Mouse (Mus musculus) neural tube, embryonic 12.5 days (tissue): ENCODE measurements around the gene Fgfr2. TPM values are rescaled to one million over a fixed set of nuclear protein-coding genes. Genes with fewer than 3 reads are reported as not detected.

Experiments used
- ATAC-seq: fragments of 200-750 bp; cut with Nextera tagmentation; 2 replicates; pipeline ENCODE4 v1.8.0; 2017; ENCODE audit warnings: low read depth, mild to moderate bottlenecking, moderate TSS enrichment, moderate library complexity; ENCODE audit not compliant: low FRiP score
- H3K27ac ChIP-seq: fragments of 300-500 bp; sonication (generic); 2 replicates; pipeline ENCODE4 v1.5.1; 2016
- H3K27me3 ChIP-seq: fragments of 300-500 bp; sonication (generic); replicated peaks from 2 replicates; pipeline ENCODE4 v1.6.1; 2016; ENCODE audit warnings: mild to moderate bottlenecking
- H3K36me3 ChIP-seq: fragments of 300-500 bp; sonication (generic); 2 replicates; pipeline ENCODE4 v1.6.1; 2016; ENCODE audit warnings: mild to moderate bottlenecking
- H3K4me1 ChIP-seq: fragments of 300-500 bp; sonication (generic); 2 replicates; pipeline ENCODE4 v1.6.1; 2016
- H3K4me2 ChIP-seq: fragments of 300-500 bp; sonication (generic); replicated peaks from 2 replicates; pipeline ENCODE4 v1.6.1; 2016; ENCODE audit warnings: mild to moderate bottlenecking
- H3K4me3 ChIP-seq: fragments of 300-500 bp; sonication (generic); 2 replicates; pipeline ENCODE4 v1.5.1; 2016
- H3K9ac ChIP-seq: fragments of 300-500 bp; sonication (generic); 2 replicates; pipeline ENCODE4 v1.6.1; 2016; ENCODE audit warnings: mild to moderate bottlenecking
- H3K9me3 ChIP-seq: fragments of 300-500 bp; sonication (generic); 2 replicates; pipeline ENCODE4 v1.6.1; 2016; ENCODE audit warnings: mild to moderate bottlenecking
- WGBS: fragments of 180-500 bp; shearing (Covaris S2); methylation state at CpG from one replicate; pipeline ENCODE4 v1.1.7; 2016; 5-methylcytosine and 5-hydroxymethylcytosine counted together
- polyA plus RNA-seq: library from polyadenylated mRNA; unstranded; fragments of >200 nt; fragmentation: Nextera tagmentation; extraction: Ambion mirVana; gene quantifications from 2 replicates; pipeline ENCODE4 v1.2.1, GENCODE M21; 2016

The Fgfr2 gene
- polyA plus RNA-seq, 1 experiment from 2014 or later = 65.0 TPM

DNA sequence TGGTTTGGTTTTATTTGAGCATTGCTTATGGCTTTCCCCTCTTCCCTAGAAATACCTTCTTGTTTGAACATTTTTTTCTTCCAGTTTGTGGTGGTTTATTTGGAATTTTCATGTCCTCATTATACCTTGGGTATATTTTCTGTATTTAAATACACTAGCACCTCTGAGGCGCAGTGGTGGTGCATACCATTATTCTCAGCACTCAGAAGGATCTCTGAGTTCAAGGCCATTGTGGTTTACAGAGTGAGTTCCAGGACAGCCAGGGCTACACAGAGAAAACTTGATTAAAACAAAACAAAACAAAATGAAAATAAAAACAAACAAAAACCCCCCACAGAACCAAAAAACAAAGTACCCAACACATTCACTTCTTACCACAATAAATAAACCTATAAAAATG is 189.8 kb downstream of the Fgfr2 start:
- H3K4me1 ChIP-seq = peaks cover 10% of the 10 kb centered on the region
- 91% methylated on average over 1 of the region's 1 CpGs for WGBS
- H3K9ac ChIP-seq = no peak overlapping the region
- no peak overlapping the region for H3K27ac ChIP-seq
- H3K4me2 ChIP-seq = no peak overlapping the region
- no peaks in the 10 kb centered on the region for H3K27me3 ChIP-seq
- ATAC-seq = no peak
- no peak overlapping the region for H3K4me3 ChIP-seq
- no peaks in the 10 kb centered on the region for H3K36me3 ChIP-seq
- H3K9me3 ChIP-seq = no peaks in the 10 kb centered on the region

DNA sequence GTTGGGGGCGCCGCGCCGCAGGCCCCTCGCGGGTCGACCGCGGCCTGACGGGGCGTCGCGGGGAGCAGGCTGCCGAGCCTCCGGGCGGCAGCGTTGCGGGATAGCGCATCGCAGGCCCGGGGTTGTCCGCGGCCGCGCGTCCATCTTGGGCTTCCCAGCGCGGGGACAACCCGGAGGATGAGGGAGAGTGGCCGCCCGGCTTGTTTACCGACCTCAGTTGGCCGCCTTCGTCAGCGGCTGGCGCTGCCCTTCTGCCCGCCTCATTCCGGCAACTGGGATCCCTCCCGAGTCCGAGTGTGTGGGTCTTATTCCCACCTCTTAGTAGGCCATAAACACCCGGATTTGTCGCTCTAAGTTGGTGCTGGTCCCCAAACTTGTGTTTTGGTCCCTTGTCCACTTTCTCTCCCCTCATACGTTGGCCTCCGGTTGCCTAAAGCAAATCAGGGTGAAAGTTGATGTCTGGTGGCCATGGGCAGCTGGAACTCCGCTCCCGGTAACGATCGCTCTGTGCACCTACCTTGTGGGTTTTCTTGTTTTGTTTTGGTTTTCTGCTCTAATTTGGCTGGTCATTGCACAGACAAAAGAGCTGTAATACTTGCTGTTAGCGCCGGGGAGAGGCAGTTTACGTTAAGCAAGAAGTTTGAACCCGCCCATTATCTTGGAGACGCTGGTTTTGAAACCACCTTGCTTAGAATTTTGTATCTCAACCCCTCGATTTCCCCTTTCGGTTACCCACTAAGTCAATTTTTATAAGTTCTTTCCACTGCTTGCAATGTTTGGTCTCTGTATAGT is 191.4 kb downstream of the Fgfr2 start:
- ATAC-seq = no peak
- WGBS = under 1% methylated on average over 55 of the region's 55 CpGs
- peak overlapping the region; percentile 97 for H3K9ac ChIP-seq
- no peaks in the 10 kb centered on the region for H3K36me3 ChIP-seq
- H3K27me3 ChIP-seq = no peaks in the 10 kb centered on the region
- H3K4me1 ChIP-seq = peaks cover 10% of the 10 kb centered on the region
- H3K4me2 ChIP-seq = peak overlapping the region; percentile 82
- H3K4me3 ChIP-seq = peak overlapping the region; percentile 96
- peak overlapping the region; percentile 97 for H3K27ac ChIP-seq
- no peaks in the 10 kb centered on the region for H3K9me3 ChIP-seq

DNA sequence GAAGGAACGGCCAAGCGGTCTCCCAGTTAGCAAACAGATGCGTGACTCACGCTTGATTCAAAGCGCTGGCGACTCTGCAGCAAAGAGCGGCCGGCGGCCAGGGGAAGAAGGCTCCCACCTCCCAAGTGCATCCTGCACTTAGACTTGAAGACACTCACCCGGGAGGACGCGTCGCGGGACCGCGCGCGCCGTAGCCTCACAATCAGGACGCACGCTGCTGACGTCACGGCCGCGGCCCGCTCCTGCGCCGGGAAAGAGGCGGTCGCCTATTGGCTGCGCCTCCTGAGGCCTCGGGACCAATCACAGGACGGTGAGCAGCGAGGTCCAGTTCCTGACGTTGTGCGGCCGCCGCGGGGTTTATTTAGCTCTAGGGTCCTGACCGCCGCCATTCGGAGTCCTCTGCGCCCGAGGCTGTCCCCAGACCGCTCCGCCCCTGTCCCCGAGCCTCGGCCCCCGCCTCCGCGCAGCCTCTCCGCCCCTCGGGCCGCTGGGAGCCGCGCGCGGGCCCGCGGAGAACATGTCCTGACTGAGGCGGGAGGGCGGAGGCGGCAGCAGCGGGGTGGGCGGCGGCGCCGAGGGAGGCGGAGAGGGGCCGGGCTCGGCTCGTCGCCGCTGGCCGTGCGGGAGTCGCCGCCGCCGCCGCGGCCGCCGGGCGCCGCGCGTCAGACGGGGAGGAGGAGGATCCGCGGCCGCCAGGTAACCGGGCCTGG is 192.1 kb downstream of the Fgfr2 start, which contains the start of gene Zranb1:
Gene Zranb1 (plus strand): TSS at position 293 of the 710 bp plus-strand sequence.
- Histone ChIP-seq H3K27ac (peak within 1 kb of the TSS; percentile 97), H3K9ac (peak within 1 kb of the TSS; percentile 97), H3K9me3 (no peaks in the 10 kb centered on the region), H3K4me1 (peaks cover 10% of the 10 kb centered on the region), H3K4me3 (peak within 1 kb of the TSS; percentile 96), H3K4me2 (peak within 1 kb of the TSS; percentile 82), H3K36me3 (no peaks in the 10 kb centered on the region), H3K27me3 (no peaks in the 10 kb centered on the region)
- peak; percentile 99 for ATAC-seq
- WGBS = under 1% methylated on average over 86 of the region's 93 CpGs

DNA sequence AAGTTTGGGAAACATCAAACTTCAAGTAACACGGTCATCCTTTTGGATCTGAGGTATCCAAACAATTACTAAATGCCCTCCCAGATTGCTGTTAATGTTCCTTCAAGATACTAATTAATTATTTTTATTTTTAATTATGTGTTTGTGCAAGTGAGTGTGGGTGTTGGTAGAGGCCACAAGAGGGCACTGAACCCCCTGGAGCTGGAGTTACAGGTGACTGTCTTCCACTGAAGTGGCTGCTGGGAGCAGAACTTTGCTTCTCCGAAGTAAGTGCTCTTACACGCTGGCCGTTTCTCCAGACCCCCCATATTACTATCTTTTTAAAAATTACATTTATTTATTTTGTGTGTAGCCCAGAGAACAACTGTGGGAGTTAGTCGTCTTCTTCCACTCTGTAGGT is 193.1 kb downstream of the Fgfr2 start:
- Histone ChIP-seq H3K9ac (peak overlapping the region; percentile 97; the same call in 1 of the 2 replicates), H3K27me3 (no peaks in the 10 kb centered on the region), H3K27ac (no peak overlapping the region), H3K9me3 (no peaks in the 10 kb centered on the region), H3K4me3 (peak overlapping the region; percentile 96), H3K36me3 (no peaks in the 10 kb centered on the region), H3K4me1 (peaks cover 10% of the 10 kb centered on the region), H3K4me2 (peak overlapping the region; percentile 82)
- ATAC-seq = no peak
- 93% methylated on average over 5 of the region's 5 CpGs for WGBS

DNA sequence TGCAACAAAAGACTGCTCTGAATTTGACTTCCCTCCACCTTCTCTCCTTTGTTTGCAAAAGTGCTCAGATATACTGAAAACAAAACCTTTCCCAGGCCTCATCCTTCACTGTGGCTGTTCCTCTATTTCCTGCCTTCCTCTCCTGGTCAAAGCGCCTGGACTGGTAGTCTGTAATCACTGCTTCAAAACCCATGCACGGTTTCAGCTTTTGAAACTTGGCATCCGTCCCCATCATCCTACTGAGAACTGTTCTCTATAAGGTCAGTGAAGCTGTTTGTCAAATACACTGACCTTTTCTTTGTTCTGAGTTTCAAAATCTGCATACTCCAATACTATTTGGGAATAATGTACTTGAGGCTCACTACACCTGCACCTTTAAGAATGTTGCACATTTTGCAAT is 195.9 kb downstream of the Fgfr2 start:
- Histone ChIP-seq H3K36me3 (no peaks in the 10 kb centered on the region), H3K27ac (no peak overlapping the region), H3K4me3 (no peak overlapping the region), H3K9me3 (no peaks in the 10 kb centered on the region), H3K9ac (no peak overlapping the region), H3K27me3 (no peaks in the 10 kb centered on the region), H3K4me1 (peaks cover 2% of the 10 kb centered on the region), H3K4me2 (no peak overlapping the region)
- ATAC-seq = no peak
- WGBS = 59% methylated on average over 3 of the region's 3 CpGs

DNA sequence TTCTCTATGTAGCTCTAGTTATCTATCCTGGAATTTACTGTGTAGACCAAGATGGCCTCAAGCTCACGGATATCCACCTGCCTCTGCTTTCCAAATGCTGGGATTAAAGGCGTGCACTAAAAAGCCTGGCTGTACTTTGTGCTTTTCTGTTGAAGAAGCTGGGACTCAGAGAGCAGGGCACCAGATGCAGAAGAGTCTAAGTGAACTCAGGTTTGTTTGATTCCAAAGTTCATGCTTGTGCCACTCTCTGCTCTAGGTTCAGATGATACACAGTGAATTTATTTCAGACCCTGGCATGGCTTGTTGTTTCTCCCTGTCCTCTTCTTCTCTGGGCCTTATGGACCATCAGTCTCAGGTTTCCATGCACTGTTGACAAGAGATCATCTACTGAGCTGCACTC is 197.9 kb downstream of the Fgfr2 start:
- Histone ChIP-seq H3K27ac (no peak overlapping the region), H3K9me3 (no peaks in the 10 kb centered on the region), H3K27me3 (no peaks in the 10 kb centered on the region), H3K4me3 (no peak overlapping the region), H3K9ac (no peak overlapping the region), H3K4me1 (no peaks in the 10 kb centered on the region; the same call in 1 of the 2 replicates), H3K36me3 (no peaks in the 10 kb centered on the region), H3K4me2 (no peak overlapping the region)
- WGBS = 77% methylated on average over 2 of the region's 2 CpGs
- ATAC-seq = no peak

DNA sequence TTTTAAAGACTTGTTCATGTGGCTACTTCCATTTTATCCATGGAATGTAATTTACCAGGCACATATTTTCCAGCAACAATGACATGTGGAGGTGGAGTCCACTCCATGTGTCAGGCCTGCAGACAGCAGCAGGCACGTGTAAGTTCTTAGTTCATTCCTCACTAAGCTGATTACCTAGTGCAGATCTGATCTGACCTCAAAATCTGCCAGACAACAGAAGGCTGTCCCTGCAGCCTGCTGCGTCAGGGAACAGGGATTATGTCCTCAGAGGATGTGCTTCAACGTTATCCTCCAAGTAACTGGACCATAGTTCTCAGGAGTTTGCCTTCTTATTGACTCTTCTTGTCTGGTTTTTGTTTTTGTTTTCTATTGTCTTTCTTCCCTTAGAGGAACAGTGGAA is 201.2 kb downstream of the Fgfr2 start:
- no peaks in the 10 kb centered on the region for H3K4me1 ChIP-seq
- H3K27ac ChIP-seq = no peak overlapping the region
- WGBS = 63% methylated on average over 3 of the region's 3 CpGs
- H3K36me3 ChIP-seq = no peaks in the 10 kb centered on the region
- H3K27me3 ChIP-seq = no peaks in the 10 kb centered on the region
- H3K4me3 ChIP-seq = no peak overlapping the region
- ATAC-seq = no peak
- no peak overlapping the region for H3K4me2 ChIP-seq
- no peak overlapping the region for H3K9ac ChIP-seq
- no peaks in the 10 kb centered on the region for H3K9me3 ChIP-seq

DNA sequence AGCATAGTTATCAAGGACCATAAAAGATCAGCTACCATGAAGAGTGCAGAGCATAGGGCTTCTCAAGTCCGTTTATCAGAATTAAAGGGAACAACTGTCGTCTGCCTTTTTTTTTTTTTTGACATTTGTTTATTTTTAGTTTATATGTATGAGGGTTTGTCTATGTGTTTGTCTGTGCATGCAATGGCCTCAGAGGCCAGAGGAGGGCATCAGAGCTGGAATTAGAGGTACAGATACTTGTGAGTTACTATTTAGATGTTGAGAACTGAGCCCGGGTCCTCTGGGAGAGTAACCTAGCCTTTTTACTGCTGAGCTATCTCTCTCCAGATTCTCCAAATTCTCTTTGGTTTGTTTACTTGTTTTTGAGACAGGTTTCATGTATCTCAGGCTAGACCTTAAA is 219.4 kb downstream of the Fgfr2 start:
- H3K4me2 ChIP-seq = no peak overlapping the region
- no peaks in the 10 kb centered on the region for H3K27me3 ChIP-seq
- H3K9me3 ChIP-seq = peaks cover 8% of the 10 kb centered on the region
- H3K27ac ChIP-seq = no peak overlapping the region
- no peaks in the 10 kb centered on the region for H3K36me3 ChIP-seq
- no peak overlapping the region for H3K9ac ChIP-seq
- no peak overlapping the region for H3K4me3 ChIP-seq
- no peak for ATAC-seq
- 87% methylated on average over 3 of the region's 3 CpGs for WGBS
- H3K4me1 ChIP-seq = no peaks in the 10 kb centered on the region

DNA sequence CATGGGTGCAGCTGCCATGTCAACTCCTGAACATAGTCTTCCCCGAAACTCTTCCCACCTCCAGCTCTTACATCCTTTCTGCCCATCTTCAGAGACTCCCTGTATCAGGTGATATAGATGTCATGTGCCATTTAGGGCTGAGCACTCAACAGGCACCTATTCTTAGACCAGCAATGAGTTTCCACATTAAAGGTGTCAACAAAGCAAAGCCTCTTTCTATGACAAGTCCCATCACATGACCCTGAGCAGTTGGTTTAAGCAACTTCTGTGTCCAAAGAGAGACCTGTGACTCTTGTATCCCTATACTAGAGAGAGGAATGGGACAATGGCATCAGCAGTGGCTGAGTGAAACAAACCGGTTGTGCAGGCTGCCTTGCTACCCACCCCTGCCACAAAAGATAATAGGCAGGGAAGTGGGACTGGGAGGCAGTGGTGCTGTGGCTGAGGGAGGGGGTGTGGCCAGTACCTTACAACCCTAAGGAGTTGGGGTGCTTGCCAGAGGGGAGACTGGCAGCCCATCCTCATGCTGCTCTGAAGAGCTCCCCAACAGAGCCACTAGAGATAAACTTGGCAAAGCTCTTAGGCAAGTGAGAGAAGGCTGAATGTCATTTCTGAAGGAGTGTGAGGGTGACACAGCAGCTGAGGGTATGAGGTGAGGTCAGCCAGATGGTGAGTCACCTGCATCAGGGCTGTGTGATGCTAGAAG is 222.2 kb downstream of the Fgfr2 start:
- Histone ChIP-seq H3K4me3 (no peak overlapping the region), H3K9me3 (no peaks in the 10 kb centered on the region), H3K9ac (no peak overlapping the region), H3K4me1 (no peaks in the 10 kb centered on the region), H3K27ac (no peak overlapping the region), H3K36me3 (no peaks in the 10 kb centered on the region), H3K27me3 (no peaks in the 10 kb centered on the region), H3K4me2 (no peak overlapping the region)
- no peak for ATAC-seq
- 48% methylated on average over 2 of the region's 2 CpGs for WGBS

DNA sequence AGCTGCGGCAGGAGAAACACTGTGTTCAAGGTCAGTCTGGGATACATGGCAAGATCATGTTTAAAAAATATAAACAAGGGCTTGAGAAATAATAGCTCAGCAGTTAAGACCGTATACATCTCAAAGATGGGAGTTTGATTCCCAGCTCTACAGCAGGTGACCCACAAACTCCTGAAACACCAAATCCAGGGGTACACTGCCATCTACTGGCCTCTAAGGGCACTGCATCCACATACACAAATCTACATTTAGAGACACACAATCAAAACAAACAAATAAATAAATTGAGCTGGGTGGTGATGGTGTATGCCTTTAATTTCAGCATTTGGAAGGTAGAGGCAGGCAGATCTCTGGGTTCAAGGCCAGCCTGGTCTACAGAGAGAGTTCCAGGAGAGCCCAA is 224.9 kb downstream of the Fgfr2 start:
- H3K36me3 ChIP-seq = no peaks in the 10 kb centered on the region

DNA sequence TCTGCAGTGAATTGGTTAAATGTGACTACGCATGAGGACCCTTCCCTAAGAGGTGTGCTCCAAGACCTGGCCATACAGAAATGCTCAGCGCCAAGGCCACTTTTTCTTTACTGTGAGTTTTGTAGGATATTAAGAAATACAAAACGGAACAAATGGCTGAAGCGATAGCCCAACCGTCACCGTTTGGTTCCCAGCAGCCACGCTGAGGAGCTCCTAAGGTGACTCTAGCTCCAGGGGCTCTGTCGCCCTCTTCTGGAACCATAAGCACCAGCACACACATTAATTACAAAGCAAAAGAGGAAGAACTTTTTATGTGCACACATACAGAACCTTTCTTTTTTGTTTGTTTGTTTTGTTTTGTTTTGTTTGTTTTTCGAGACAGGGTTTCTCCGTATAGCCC is 225.9 kb downstream of the Fgfr2 start:
- H3K4me3 ChIP-seq = no peak overlapping the region
- no peak overlapping the region for H3K4me2 ChIP-seq
- no peaks in the 10 kb centered on the region for H3K36me3 ChIP-seq
- no peak overlapping the region for H3K27ac ChIP-seq
- no peaks in the 10 kb centered on the region for H3K9me3 ChIP-seq
- no peak overlapping the region for H3K9ac ChIP-seq
- no peaks in the 10 kb centered on the region for H3K4me1 ChIP-seq
- 84% methylated on average over 10 of the region's 10 CpGs for WGBS
- H3K27me3 ChIP-seq = no peaks in the 10 kb centered on the region
- ATAC-seq = no peak

More for the DNA sequence above, 224.9 kb downstream of the Fgfr2 start:
- WGBS = 93% methylated on average over 2 of the region's 2 CpGs
- Histone ChIP-seq H3K4me1 (no peaks in the 10 kb centered on the region), H3K4me3 (no peak overlapping the region), H3K4me2 (no peak overlapping the region), H3K27me3 (no peaks in the 10 kb centered on the region), H3K27ac (no peak overlapping the region), H3K9ac (no peak overlapping the region), H3K9me3 (no peaks in the 10 kb centered on the region)
- ATAC-seq = no peak

DNA sequence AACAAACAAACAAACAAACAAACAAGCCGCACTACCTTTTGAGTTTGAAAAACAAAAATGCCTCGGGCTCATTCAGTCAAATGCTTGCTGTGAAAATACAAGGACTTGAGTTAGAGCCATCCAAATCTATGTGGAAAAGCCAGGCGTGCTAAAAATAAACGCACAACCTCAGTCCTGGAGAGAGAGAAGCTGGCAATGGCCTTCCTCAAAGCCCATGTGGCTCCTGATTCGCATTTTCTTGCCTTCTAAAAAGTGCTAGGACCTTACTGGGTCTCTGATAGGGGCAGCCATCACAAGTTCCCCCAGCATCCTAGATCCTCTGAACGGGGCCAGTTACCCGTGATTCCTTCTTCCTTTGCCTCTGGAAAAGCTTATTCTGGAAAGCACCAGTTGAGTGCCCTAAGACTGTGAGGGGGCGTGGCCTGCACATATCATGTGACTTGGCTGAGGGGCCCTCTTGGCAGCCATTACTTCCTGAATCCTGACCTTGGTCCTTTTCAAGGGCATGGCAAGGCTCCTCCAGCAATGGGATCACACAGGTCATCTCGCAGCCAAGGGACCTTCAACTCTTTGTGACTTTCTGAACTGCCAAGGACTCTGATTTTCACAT is 226.8 kb downstream of the Fgfr2 start:
- H3K27me3 ChIP-seq = no peaks in the 10 kb centered on the region
- H3K36me3 ChIP-seq = no peaks in the 10 kb centered on the region
- ATAC-seq = no peak
- WGBS = 92% methylated on average over 9 of the region's 9 CpGs
- no peak overlapping the region for H3K4me3 ChIP-seq
- no peaks in the 10 kb centered on the region for H3K9me3 ChIP-seq
- no peak overlapping the region for H3K4me2 ChIP-seq
- H3K9ac ChIP-seq = no peak overlapping the region
- no peak overlapping the region for H3K27ac ChIP-seq
- no peaks in the 10 kb centered on the region for H3K4me1 ChIP-seq
